Mouse (Mus musculus): ENCODE data around the gene Mbnl2. TPM values are rescaled to one million over a fixed set of nuclear protein-coding genes. Genes with fewer than 3 reads are reported as not detected.

The Mbnl2 gene
- polyA plus RNA-seq, 1 experiment from 2014 or later, result 19.3 TPM

DNA sequence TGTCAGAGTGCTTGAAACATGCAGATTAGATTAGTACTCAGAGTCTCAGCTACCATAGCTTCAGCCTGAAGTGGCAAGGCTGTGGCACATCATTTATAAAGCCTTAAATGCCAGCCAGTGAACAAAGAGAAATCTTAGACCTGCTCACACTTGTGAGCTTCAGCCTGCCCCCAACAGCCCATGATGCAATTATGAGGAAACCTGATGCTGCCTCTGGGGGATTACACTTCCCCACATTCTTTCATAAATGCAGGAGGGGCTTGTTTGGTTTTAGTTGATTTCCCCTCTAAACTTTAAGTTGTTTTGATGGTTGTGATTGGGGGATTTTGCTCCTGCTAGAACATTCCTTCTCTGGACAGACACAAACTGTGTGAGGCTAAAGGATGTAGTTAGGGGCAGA lies 4.7 kb downstream of the Mbnl2 start:
- no peak overlapping the region for H3K4me3 ChIP-seq (ENCODE audit: low read depth, low read length)
- no peak overlapping the region for H3K27ac ChIP-seq (ENCODE audit: low read length)
- H3K4me1 ChIP-seq (ENCODE audit: control insufficient read depth, low read depth, low read length), result peaks cover 35% of the 10 kb centered on the region
- H3K4me2 ChIP-seq (ENCODE audit: low read depth, low read length), result no peak overlapping the region
- no peaks in the 10 kb centered on the region for H3K27me3 ChIP-seq (ENCODE audit: control insufficient read depth, insufficient read depth, low read depth, low read length)
- no peaks in the 10 kb centered on the region for H3K9me3 ChIP-seq (replicated peaks; ENCODE audit: control insufficient read depth, low read length)
- H3K9ac ChIP-seq (ENCODE audit: low read depth, low read length), result no peak overlapping the region
- no peak for ATAC-seq (ENCODE audit: low read depth)
- no peaks in the 10 kb centered on the region for H3K36me3 ChIP-seq (ENCODE audit: control insufficient read depth, insufficient read depth)

DNA sequence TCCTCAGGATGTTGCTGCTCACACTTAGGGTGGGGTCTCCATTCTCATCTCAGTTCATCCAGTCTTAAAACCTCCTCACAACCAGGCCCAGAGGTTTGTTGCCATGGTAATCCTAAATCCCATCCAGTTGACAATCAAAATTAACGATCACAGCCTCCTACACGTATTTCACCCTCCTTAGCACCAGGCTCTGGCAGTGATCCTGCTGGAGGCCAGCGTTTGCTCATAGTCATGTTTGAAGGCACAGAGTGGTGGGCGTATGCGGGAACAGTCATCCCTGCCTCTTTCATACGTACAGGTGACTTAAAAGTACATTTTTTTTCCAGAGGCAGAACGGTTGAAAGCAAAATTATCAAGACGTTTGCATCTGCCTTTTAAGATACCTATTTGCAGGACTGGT lies 8.3 kb downstream of the Mbnl2 start:
- 66% methylated on average over 8 of the region's 8 CpGs for WGBS (ENCODE audit: insufficient replicate concordance)
- Histone ChIP-seq H3K4me3 (ENCODE audit: low read depth, low read length) (no peak overlapping the region), H3K4me1 (ENCODE audit: control insufficient read depth, low read depth, low read length) (peaks cover 26% of the 10 kb centered on the region), H3K36me3 (ENCODE audit: control insufficient read depth, insufficient read depth) (no peaks in the 10 kb centered on the region), H3K4me2 (ENCODE audit: low read depth, low read length) (no peak overlapping the region), H3K27ac (ENCODE audit: low read length) (no peak overlapping the region), H3K9ac (ENCODE audit: low read depth, low read length) (no peak overlapping the region), H3K27me3 (ENCODE audit: control insufficient read depth, insufficient read depth, low read depth, low read length) (no peaks in the 10 kb centered on the region), H3K9me3 (replicated peaks; ENCODE audit: control insufficient read depth, low read length) (no peaks in the 10 kb centered on the region)
- no peak for ATAC-seq (ENCODE audit: low read depth)

DNA sequence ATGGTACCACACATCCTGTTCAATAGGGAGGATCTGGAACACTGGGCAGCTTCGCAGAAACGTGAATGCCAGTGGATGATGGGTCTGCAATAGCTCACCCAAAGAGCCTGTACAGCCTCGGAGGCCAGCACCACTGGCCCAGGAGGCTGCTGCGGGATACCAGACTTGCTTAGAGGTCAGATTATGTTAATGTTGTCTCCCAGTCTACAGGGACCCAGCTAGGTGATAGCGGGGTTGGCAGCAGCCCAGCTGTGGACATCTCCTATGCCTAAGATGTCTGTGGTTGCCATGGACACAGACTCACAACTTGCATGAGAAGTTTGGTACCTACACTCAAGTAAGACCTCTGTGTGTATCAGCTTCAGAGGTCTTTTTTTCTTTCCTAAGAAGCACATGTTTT lies 9.0 kb downstream of the Mbnl2 start:
- H3K4me3 ChIP-seq (ENCODE audit: low read depth, low read length), result no peak overlapping the region
- H3K9me3 ChIP-seq (replicated peaks; ENCODE audit: control insufficient read depth, low read length), result no peaks in the 10 kb centered on the region
- H3K36me3 ChIP-seq (ENCODE audit: control insufficient read depth, insufficient read depth), result no peaks in the 10 kb centered on the region
- WGBS (ENCODE audit: insufficient replicate concordance), result 68% methylated on average over 5 of the region's 5 CpGs
- peaks cover 20% of the 10 kb centered on the region for H3K4me1 ChIP-seq (ENCODE audit: control insufficient read depth, low read depth, low read length)
- H3K9ac ChIP-seq (ENCODE audit: low read depth, low read length), result no peak overlapping the region
- no peak overlapping the region for H3K27ac ChIP-seq (ENCODE audit: low read length)
- no peaks in the 10 kb centered on the region for H3K27me3 ChIP-seq (ENCODE audit: control insufficient read depth, insufficient read depth, low read depth, low read length)
- H3K4me2 ChIP-seq (ENCODE audit: low read depth, low read length), result no peak overlapping the region
- no peak for ATAC-seq (ENCODE audit: low read depth)

DNA sequence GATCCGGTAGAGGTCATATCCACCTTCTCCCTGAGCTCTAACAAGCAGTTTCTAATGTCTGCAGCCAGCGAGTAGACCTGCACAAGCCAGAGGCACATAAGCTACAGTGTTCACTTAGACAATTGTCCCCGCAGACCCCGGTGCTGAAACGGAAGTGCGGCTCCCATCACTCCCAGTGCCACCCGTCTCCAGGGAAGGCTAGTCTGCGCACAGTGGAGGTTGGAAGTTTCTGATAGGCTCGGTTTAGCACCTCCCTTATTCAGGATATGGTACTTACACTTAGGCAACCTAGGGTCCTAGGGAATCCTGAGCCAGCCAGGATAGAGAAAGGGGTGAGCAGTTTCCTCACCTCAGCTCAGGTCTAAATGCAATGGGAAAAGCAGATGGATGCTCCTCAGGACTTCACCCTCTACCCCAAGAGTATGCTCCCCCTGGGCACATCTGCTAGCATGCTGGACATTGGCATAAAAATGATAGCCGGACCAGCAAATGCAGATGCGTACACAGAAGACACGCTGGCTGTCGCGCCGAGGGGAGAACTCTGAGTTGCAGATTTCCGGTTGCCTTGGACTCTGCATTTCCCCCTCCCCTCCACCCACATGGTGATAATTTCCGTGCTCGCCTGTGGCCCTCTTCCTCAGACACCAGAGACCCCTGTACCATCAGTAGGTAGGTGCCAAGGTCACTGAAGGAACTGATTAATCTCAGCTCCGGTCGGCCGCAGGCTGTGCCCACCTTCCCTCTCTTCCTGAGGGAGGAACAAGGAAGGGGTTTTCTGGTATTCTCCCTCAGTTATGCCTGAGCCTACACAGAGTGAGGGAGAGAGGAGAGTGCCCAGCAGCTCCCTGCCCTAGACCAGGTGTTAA lies 11.9 kb downstream of the Mbnl2 start:
- Histone ChIP-seq H3K27me3 (ENCODE audit: control insufficient read depth, insufficient read depth, low read depth, low read length) (no peaks in the 10 kb centered on the region), H3K27ac (ENCODE audit: low read length) (no peak overlapping the region), H3K4me1 (ENCODE audit: control insufficient read depth, low read depth, low read length) (peaks cover 16% of the 10 kb centered on the region), H3K36me3 (ENCODE audit: control insufficient read depth, insufficient read depth) (no peaks in the 10 kb centered on the region), H3K9me3 (replicated peaks; ENCODE audit: control insufficient read depth, low read length) (no peaks in the 10 kb centered on the region), H3K4me2 (ENCODE audit: low read depth, low read length) (no peak overlapping the region), H3K4me3 (ENCODE audit: low read depth, low read length) (no peak overlapping the region), H3K9ac (ENCODE audit: low read depth, low read length) (no peak overlapping the region)
- ATAC-seq (ENCODE audit: low read depth), result no peak
- 26% methylated on average over 21 of the region's 21 CpGs for WGBS (ENCODE audit: insufficient replicate concordance)

DNA sequence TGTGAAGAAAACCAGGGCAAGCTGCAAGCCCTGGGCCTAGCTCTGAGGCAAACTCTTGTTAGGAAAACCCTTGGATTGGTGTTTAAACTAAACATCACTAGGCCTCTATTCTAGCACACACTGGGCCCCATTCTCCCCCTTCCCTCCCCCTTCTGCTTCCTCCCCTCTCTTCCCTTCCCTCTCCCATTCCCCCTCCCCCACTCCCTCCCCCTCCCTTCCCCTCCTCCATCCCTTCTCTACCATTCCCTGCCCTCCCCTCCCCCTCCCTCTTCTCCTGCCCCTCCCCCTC lies 12.5 kb downstream of the Mbnl2 start:
- Histone ChIP-seq H3K36me3 (ENCODE audit: control insufficient read depth, insufficient read depth) (no peaks in the 10 kb centered on the region), H3K9me3 (replicated peaks; ENCODE audit: control insufficient read depth, low read length) (no peaks in the 10 kb centered on the region), H3K27ac (ENCODE audit: low read length) (no peak overlapping the region), H3K27me3 (ENCODE audit: control insufficient read depth, insufficient read depth, low read depth, low read length) (no peaks in the 10 kb centered on the region), H3K9ac (ENCODE audit: low read depth, low read length) (no peak overlapping the region), H3K4me1 (ENCODE audit: control insufficient read depth, low read depth, low read length) (peaks cover 16% of the 10 kb centered on the region), H3K4me2 (ENCODE audit: low read depth, low read length) (no peak overlapping the region), H3K4me3 (ENCODE audit: low read depth, low read length) (no peak overlapping the region)
- ATAC-seq (ENCODE audit: low read depth), result no peak

DNA sequence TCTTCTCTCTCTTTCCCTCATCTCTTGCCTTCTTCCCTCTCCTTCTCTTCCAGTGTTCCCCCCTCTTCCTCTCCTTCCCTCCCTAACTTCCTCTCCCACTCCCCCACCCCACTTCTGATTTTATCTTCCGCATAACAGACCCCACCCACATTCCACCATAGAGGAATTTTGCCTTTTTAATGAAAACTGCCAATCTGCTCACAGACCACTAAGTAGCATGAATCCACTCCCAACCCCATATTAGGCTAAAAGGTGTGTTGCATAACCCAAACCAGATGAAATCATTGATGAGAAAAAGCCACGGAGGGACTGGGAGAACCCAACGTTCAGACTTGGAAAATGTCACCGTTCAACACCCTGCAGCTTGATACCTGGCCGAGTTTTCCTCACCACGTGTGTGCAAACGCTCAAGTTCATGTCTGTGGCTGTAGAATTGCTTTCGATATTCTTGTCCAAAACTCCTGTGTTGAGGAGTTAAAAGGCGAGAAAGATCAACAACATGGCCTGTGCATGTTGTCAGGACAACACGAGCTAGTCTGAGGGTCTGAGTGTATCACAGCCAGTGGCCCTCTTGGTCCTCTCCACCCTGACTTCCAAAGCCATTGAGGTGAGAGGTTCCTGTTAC lies 13.0 kb downstream of the Mbnl2 start:
- Histone ChIP-seq H3K27me3 (ENCODE audit: control insufficient read depth, insufficient read depth, low read depth, low read length) (no peaks in the 10 kb centered on the region), H3K4me3 (ENCODE audit: low read depth, low read length) (no peak overlapping the region), H3K9ac (ENCODE audit: low read depth, low read length) (no peak overlapping the region), H3K27ac (ENCODE audit: low read length) (no peak overlapping the region), H3K9me3 (replicated peaks; ENCODE audit: control insufficient read depth, low read length) (no peaks in the 10 kb centered on the region), H3K36me3 (ENCODE audit: control insufficient read depth, insufficient read depth) (no peaks in the 10 kb centered on the region), H3K4me2 (ENCODE audit: low read depth, low read length) (no peak overlapping the region), H3K4me1 (ENCODE audit: control insufficient read depth, low read depth, low read length) (peaks cover 16% of the 10 kb centered on the region)
- WGBS (ENCODE audit: insufficient replicate concordance), result 58% methylated on average over 10 of the region's 10 CpGs
- no peak for ATAC-seq (ENCODE audit: low read depth)

DNA sequence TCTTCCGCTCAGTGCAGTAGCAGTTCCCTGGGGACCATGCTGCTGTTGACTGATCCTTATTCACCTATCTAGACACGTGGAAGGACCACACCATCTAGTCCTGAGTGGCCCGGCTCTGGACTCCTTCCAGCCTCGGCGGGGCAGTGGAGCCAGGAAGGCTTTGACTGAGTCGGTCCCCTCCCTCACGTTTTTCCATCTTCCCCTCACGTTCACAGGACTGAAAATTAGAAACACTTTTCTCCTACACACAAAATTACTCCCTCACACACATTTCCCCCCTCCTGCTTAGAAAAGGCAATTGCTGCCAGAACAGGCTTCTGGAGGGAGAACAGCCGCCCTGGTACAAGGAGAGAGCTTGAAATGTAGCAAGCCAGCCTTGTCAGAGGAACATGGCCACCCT lies 13.6 kb downstream of the Mbnl2 start:
- no peak overlapping the region for H3K27ac ChIP-seq (ENCODE audit: low read length)
- no peaks in the 10 kb centered on the region for H3K27me3 ChIP-seq (ENCODE audit: control insufficient read depth, insufficient read depth, low read depth, low read length)
- no peaks in the 10 kb centered on the region for H3K36me3 ChIP-seq (ENCODE audit: control insufficient read depth, insufficient read depth)
- H3K9me3 ChIP-seq (replicated peaks; ENCODE audit: control insufficient read depth, low read length), result no peaks in the 10 kb centered on the region
- WGBS (ENCODE audit: insufficient replicate concordance), result 73% methylated on average over 9 of the region's 9 CpGs
- peaks cover 16% of the 10 kb centered on the region for H3K4me1 ChIP-seq (ENCODE audit: control insufficient read depth, low read depth, low read length)
- no peak overlapping the region for H3K9ac ChIP-seq (ENCODE audit: low read depth, low read length)
- H3K4me3 ChIP-seq (ENCODE audit: low read depth, low read length), result no peak overlapping the region
- ATAC-seq (ENCODE audit: low read depth), result no peak
- H3K4me2 ChIP-seq (ENCODE audit: low read depth, low read length), result no peak overlapping the region

DNA sequence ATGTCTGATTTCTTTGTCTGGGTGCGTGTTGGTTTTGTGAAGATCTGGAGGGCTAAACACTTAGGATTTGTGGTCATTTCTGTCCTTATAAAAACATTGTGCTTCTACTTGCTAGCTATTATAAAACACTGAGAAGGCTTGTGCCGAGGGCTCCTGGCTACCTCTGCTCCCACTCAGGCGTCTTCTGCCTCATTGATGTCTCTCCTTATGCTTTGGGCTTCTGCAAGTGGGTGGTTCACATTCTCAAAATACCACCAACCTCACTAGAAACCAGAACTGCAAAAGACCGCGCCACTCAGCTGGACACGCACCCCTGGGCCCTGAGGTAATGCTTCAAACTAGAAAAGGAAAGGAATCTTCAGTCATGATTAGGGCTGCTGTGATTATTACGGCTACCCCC lies 14.1 kb downstream of the Mbnl2 start:
- Histone ChIP-seq H3K9ac (ENCODE audit: low read depth, low read length) (no peak overlapping the region), H3K36me3 (ENCODE audit: control insufficient read depth, insufficient read depth) (no peaks in the 10 kb centered on the region), H3K9me3 (replicated peaks; ENCODE audit: control insufficient read depth, low read length) (no peaks in the 10 kb centered on the region), H3K4me3 (ENCODE audit: low read depth, low read length) (no peak overlapping the region), H3K4me2 (ENCODE audit: low read depth, low read length) (no peak overlapping the region), H3K27me3 (ENCODE audit: control insufficient read depth, insufficient read depth, low read depth, low read length) (no peaks in the 10 kb centered on the region), H3K4me1 (ENCODE audit: control insufficient read depth, low read depth, low read length) (peaks cover 16% of the 10 kb centered on the region), H3K27ac (ENCODE audit: low read length) (no peak overlapping the region)
- 54% methylated on average over 7 of the region's 7 CpGs for WGBS (ENCODE audit: insufficient replicate concordance)
- no peak for ATAC-seq (ENCODE audit: low read depth)

DNA sequence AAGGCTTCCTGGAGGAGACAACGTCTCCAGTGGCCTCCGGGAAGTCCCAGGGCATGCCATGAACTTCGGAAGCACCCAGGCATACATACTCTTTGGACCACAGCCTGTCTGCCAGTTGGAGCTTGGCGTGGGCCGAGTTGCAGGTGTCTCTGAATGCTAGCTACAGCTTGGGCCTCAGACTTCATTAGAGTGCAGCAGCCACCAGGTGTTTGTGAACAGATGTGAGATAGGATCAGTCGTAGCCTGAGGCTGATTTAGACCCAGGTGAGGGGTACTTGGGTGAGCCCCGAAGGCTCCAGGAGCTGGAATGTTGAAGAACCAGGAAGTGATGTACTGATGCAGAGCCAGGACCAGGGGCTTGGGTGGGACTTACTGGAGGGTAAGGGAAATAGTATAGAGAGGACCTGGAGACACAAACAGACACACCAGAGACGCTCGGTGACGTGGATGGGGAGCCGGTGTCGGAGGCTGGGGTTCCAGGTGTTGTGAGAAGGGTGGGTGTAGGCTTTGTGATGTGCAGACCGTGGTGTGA lies 15.8 kb downstream of the Mbnl2 start:
- Histone ChIP-seq H3K4me1 (ENCODE audit: control insufficient read depth, low read depth, low read length) (peaks cover 16% of the 10 kb centered on the region), H3K9ac (ENCODE audit: low read depth, low read length) (no peak overlapping the region), H3K9me3 (replicated peaks; ENCODE audit: control insufficient read depth, low read length) (no peaks in the 10 kb centered on the region), H3K27ac (ENCODE audit: low read length) (no peak overlapping the region), H3K27me3 (ENCODE audit: control insufficient read depth, insufficient read depth, low read depth, low read length) (no peaks in the 10 kb centered on the region), H3K4me2 (ENCODE audit: low read depth, low read length) (no peak overlapping the region), H3K4me3 (ENCODE audit: low read depth, low read length) (no peak overlapping the region), H3K36me3 (ENCODE audit: control insufficient read depth, insufficient read depth) (no peaks in the 10 kb centered on the region)
- no peak for ATAC-seq (ENCODE audit: low read depth)
- WGBS (ENCODE audit: insufficient replicate concordance), result 76% methylated on average over 13 of the region's 13 CpGs

Measured in liver, embryonic 16.5 days (tissue).